Mouse (Mus musculus): ENCODE data around the gene Pla2g4d.

DNA sequence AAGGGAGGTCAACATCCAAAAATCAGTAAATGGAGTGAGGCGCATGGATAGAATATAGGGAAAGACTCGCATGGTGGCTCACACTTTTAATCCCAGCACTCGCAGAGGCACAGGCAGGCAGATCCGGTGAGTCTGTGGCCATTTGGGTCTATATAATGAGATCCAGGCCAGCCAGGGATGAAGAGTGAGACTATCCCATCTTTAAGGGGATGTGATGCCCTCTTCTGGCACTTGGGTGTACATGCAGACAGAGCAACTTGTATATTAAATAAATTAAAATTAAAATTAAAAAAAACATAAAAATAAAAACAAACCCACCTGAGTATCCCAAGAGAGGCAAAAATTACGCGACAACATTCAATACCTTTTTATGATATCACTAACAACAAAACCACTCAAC, 23.5 kb downstream of the Pla2g4d start:
- no peak for TF ChIP-seq CTCF (IDR thresholded peaks at IDR 0.05; ENCODE audit: extremely low read depth, insufficient read length, insufficient replicate concordance, low read depth, low read length)
- no peak for TF ChIP-seq POLR2A (IDR thresholded peaks at IDR 0.05; ENCODE audit: low read depth, low read length)

Measured in small intestine, adult 2 months (tissue).